Mouse (Mus musculus) gastrocnemius, postnatal 4 days (tissue): ENCODE results near the gene Kif3a. TPM values are rescaled to one million over a fixed set of nuclear protein-coding genes. Genes with fewer than 3 reads are reported as not detected.
A peak's percentile ranks its signal among the peaks of the same experiment; 100 is the strongest.

Experiments
- DNase-seq, 2 experiments: peaks; one replicate each; pipeline ENCODE4 v3.0.0; 2021 to 2022; ENCODE audit warnings: low spot score in 2 of 2, mixed read lengths in 2 of 2
- total RNA-seq, 2 experiments: library from RNA; stranded (reverse); gene quantifications; 2 replicates each; pipeline ENCODE4 v1.2.3; 2021

Kif3a gene
- total RNA-seq, 2 experiments from 2014 or later = 15.9 to 18.2 TPM

GRCm38 (mm10) chr11:53615575-53615974, 48.4 kb downstream of the Kif3a start:
- DNase-seq = no peak

- DNase-seq = no peak
These were observed 49.8 kb downstream of the Kif3a start for GRCm38 (mm10) chr11:53616748-53617558.

GRCm38 (mm10) chr11:53617562-53618109, 50.5 kb downstream of the Kif3a start:
- DNase-seq = no peak

DNA sequence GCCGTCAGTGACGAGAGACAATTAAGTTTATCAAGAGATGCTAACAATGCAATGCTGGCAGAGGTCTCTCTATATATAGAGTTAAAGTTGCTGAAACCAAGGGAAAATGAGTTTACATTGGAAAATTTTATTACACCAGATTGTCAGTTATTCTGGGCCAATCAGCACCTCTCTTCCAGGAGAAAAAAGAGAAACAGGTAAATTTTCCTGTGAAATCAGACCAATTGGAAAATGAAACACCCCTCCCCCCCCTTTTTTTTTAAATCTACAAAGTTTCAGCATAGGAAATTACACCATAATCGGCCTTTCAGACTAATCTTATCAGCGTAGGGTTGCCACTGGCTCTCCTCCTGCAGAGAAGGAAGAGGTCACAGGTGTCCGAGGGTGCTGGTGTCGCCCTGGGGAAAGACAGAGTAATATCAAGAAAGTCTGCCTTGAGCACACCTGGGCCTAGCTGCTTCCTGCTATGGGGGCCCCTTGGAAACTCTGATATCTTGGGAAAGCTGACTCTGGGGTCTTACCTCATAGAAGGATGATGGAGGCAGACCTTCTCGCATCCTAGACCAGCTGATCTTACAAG, 51.5 kb downstream of the Kif3a start, which contains the start of gene Il4:
Gene Il4, minus strand, starts transcription at position 51 of the 580 bp plus-strand sequence.
- DNase-seq = no peak

GRCm38 (mm10) chr11:53619428-53619827, 52.2 kb downstream of the Kif3a start:
- no peak for DNase-seq

GRCm38 (mm10) chr11:53620094-53620493, 52.9 kb downstream of the Kif3a start:
- no peak for DNase-seq

GRCm38 (mm10) chr11:53621582-53622439, 54.6 kb downstream of the Kif3a start:
- no peak for DNase-seq

DNA sequence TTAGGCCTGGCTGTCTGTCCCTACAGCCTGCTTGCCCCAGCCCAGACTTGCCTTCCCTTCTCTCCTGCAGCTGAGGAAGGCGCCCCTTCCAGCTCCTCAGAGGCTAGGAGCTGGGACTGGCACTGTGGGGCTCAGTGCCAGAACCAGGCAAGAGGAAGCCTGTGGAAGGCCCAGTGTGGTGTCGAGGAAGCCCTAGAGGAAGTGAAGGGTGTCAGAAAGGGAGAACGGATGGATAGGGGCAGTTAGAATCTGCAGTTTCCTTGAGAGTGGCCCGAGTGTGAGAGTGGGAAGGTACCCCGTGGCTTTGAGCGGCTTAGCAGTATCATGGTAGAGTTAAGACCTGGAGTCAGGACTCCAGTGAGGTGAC, 55.2 kb downstream of the Kif3a start:
- no peak for DNase-seq

DNA sequence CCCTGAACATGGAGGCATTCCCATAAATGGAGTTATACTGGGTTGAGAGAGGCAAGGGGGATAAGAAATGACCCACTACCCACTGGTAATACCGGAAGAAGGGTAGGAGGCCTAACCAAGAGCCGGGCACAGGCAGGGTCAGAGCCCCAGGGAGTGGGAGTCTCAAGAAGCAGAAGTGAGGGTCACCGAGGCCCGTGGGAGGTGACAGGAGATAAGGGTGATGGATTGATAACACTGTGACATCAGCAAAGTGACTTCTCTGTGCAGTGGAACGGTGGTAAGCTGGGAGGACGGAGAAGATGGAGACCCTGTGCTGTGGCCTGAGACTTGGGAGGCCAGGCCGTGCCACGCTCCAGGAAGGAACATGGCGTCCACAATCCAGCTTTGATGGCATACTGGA, 56.4 kb downstream of the Kif3a start:
- DNase-seq = no peak

DNA sequence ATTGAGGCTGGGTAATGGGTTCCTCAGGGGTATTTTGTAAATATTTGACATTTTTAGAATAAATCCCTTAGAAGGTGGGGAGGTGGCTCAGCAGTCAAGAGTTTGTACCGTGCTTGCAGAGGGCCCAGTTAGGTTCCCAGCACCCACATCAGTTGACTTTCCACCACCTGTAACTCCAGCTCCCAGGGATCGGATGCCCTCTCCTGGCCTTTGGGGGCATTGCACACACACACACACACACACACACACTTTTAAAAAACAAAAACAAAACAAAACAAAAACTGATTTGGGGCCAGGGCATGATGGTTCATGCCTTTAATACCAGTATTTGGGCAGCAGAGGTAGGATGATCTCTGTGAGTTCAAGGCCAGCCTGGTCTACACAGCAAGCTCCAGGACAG, 56.9 kb downstream of the Kif3a start:
- no peak for DNase-seq

DNA sequence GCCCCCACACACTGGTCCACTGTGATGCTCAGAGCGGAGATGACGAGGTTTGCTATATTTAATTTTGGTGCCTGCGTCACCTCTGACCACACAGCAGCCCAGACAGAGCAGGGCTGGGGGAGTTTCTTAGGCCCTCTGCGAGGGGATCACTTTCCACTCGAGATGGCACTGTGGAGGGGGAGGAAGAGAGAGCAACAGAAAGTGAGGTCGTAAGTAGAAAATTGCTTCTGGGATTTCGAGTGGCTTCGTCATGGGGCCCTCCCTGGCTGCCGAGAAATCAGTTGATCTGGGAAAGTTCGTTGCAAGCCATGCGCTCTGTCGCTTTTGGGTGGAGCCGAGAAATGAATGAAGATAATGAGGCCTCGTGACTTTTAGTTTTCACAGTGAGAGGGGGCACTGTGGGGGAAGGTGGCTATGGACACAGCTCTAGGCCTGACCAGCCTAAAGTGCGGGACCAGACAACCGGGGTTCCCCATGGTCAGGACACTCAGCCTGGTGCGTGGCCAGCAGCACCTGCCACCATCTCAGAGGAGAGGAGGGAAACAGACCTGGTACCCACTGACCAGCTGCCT, 59.7 kb downstream of the Kif3a start:
- no peak for DNase-seq

GRCm38 (mm10) chr11:53627859-53628258, 60.7 kb downstream of the Kif3a start:
- DNase-seq = peak; percentile 54 to 72

- DNase-seq = no peak
These were observed 65.0 kb downstream of the Kif3a start for GRCm38 (mm10) chr11:53632122-53632733.

DNA sequence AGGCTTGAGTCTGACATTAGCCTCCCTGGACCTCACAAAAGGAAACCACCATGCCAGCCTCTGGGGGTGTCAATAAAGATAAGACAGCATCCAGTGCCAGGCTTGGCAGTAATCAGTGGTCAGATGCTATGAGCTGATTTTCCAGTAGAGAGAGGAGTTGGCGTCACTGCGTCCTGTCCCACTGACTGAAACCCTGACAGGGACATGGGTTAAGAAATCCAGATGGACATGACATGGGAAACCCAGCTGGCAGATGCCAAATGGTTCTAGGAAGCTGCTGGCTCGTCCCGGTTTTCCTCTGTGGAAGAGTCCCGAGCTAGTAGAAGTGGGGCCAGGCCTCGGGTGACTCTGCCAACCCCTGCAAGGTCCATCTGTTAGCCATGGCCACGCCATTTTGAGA, 66.5 kb downstream of the Kif3a start:
- no peak for DNase-seq

GRCm38 (mm10) chr11:53634556-53634955, 67.4 kb downstream of the Kif3a start, which contains the start of gene Il13:
Il13 (minus strand) TSS chr11:53634702.
- no peak for DNase-seq

- DNase-seq = no peak
These were observed 68.5 kb downstream of the Kif3a start for GRCm38 (mm10) chr11:53635590-53636182.

DNA sequence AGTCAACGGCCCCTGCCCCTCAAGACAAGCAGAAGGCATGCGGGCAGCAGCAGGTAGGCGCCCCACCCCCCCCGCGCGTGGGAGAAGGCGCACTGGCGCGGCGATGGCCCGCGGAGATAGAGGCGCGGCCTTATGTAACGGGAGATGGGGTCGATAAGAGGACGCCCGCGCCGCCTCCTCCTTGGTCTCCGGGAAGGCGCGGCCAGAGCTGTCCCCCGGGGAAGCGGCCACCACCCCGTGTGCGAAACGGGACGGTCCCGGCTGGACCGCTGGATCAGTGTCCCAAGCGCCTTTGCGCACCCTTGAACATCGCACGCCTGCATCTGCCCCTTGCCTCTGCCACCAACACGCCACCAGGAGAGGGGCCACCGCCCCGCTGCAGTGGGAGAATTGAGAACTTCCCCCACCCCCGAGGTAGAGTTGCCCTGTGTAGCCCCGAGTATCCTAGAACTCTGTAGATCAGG, 69.0 kb downstream of the Kif3a start:
- peak in 1 of 2 experiments; percentile 28 for DNase-seq

DNA sequence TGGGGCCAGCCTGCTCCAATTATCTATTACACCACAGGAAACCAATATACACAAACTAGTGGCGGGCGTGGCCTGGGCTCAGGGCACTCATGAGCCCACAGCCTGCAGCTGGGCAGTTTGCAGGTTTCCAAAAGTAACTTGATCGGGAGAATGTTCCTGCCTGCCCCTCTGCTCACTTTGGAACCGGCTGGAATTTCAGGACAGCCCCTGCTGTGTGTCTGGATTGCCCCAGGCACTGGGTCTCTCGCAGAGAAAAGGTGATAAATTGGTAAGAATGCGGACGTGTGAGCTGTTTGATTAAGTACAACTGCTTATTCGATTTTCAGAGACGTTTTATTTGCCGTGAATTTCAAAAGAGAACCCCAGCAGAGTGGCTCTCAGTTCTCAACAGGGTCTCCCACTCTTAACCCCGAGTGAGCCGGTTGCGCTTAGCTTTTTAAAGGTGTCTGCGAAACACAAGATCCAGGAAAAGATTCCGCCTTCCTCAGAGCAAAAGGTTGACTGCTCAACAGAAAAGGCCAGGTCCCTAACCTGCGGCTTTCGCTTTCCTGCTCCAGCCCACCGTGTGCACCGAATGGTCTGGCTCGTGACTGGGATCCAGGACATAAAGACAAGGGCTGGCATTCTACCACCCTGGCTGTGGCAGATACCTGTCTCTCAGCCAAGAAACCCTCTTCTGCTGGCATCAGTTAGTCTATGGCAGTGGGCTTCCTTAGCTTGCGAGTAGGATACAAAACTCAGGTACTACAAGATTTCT, 70.0 kb downstream of the Kif3a start:
- DNase-seq = no peak

GRCm38 (mm10) chr11:53637803-53638260, 70.7 kb downstream of the Kif3a start:
- no peak for DNase-seq
